Mouse (Mus musculus): Measurements from ENCODE around the gene Nav1. TPM values are rescaled to one million over a fixed set of nuclear protein-coding genes. Genes with fewer than 3 reads are reported as not detected.

Nav1 gene
- polyA plus RNA-seq, 1 experiment from 2014 or later, result 13.6 TPM

DNA sequence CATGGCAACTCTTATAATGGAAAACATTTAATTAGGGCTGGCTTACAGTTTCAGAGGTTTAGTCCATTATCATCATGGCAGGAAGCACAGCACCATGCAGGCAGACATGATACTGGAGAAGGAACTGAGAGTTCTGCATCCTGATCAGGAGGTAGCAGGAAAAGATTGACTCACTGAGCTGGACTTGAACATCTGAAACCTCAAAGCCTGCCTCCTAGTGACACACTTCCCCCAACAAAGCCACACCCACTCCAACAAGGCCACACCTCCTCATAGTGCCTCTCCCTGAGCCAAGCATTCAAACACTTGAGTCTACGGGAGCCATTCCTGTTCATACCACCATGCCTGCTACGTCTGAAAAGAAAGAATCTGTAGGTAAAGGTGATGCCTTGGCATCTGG lies 26.8 kb upstream of the Nav1 start:
- Histone ChIP-seq H3K9me3 (replicated peaks) (no peaks in the 10 kb centered on the region), H3K36me3 (no peaks in the 10 kb centered on the region), H3K9ac (no peak overlapping the region), H3K27me3 (no peaks in the 10 kb centered on the region), H3K4me3 (replicated peaks) (no peak overlapping the region), H3K27ac (replicated peaks) (no peak overlapping the region), H3K4me1 (peaks cover 10% of the 10 kb centered on the region; the same call in 1 of the 2 replicates), H3K4me2 (replicated peaks) (no peak overlapping the region)
- no peak for ATAC-seq (ENCODE audit: insufficient number of reproducible peaks, low FRiP score, low TSS enrichment, low read depth)
- WGBS, result 76% methylated on average over 2 of the region's 2 CpGs

GRCm38 (mm10) chr1:135633478-135633877 lies 26.4 kb upstream of the Nav1 start:
- Histone ChIP-seq H3K9me3 (replicated peaks) (no peaks in the 10 kb centered on the region), H3K4me2 (replicated peaks) (no peak overlapping the region), H3K27ac (replicated peaks) (no peak overlapping the region), H3K4me3 (replicated peaks) (no peak overlapping the region), H3K9ac (no peak overlapping the region), H3K36me3 (no peaks in the 10 kb centered on the region), H3K27me3 (no peaks in the 10 kb centered on the region), H3K4me1 (peaks cover 10% of the 10 kb centered on the region; the same call in 1 of the 2 replicates)
- no peak for ATAC-seq (ENCODE audit: insufficient number of reproducible peaks, low FRiP score, low TSS enrichment, low read depth)
- WGBS, result 84% methylated on average over 4 of the region's 4 CpGs

GRCm38 (mm10) chr1:135632199-135632598 lies 25.1 kb upstream of the Nav1 start:
- Histone ChIP-seq H3K27ac (replicated peaks) (no peak overlapping the region), H3K27me3 (no peaks in the 10 kb centered on the region), H3K4me1 (peaks cover 10% of the 10 kb centered on the region; the same call in 1 of the 2 replicates), H3K9me3 (replicated peaks) (no peaks in the 10 kb centered on the region), H3K9ac (no peak overlapping the region), H3K36me3 (no peaks in the 10 kb centered on the region), H3K4me3 (replicated peaks) (no peak overlapping the region), H3K4me2 (replicated peaks) (no peak overlapping the region)
- no peak for ATAC-seq (ENCODE audit: insufficient number of reproducible peaks, low FRiP score, low TSS enrichment, low read depth)
- 67% methylated on average over 1 of the region's 1 CpGs for WGBS

DNA sequence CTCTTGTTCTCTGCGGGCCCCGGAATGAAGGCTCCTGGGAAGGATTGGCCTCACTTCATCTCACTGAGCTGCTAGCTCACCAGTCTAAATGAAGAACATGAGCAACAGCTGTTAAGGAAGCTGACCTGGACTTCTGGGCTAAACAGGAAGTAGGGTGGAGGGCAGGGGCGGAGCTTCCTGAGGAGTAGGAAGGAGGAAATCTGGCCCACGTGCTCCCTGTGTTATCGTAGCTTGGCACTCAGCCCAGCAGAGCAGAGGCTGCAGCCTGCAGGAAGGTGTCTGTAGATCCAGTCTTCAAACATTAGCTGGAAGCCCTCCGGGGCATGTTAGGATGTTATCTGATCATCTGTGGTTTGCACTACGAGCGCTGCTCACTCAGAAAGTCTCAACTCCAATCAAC lies 24.4 kb upstream of the Nav1 start:
- no peak overlapping the region for H3K27ac ChIP-seq (replicated peaks)
- WGBS, result 39% methylated on average over 8 of the region's 8 CpGs

DNA sequence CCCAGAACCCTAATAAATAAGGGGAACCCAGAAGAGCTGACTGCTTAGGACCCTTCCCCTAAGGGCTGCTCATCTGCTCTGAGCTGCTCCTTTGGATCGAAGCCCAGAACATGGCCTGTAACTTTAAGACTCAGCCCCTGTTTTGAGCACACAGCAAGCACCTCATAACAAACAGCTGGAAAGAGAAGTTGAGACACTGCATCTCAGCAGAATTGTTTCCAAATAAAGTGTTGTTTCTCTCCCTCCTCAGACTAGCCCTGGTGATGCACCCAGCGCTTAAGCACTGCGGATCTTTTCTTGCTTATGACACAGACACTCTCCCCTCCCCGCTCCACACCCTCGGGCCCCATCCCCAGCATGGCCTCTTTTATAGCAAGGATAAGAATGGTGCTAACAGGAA lies 22.8 kb upstream of the Nav1 start:
- no peak for ATAC-seq (ENCODE audit: insufficient number of reproducible peaks, low FRiP score, low TSS enrichment, low read depth)
- Histone ChIP-seq H3K9ac (no peak overlapping the region), H3K4me1 (peaks cover 10% of the 10 kb centered on the region; the same call in 1 of the 2 replicates), H3K27ac (replicated peaks) (no peak overlapping the region), H3K4me2 (replicated peaks) (no peak overlapping the region), H3K9me3 (replicated peaks) (no peaks in the 10 kb centered on the region), H3K27me3 (no peaks in the 10 kb centered on the region), H3K36me3 (no peaks in the 10 kb centered on the region), H3K4me3 (replicated peaks) (no peak overlapping the region)
- WGBS, result 75% methylated on average over 5 of the region's 5 CpGs

More for the DNA sequence above, 24.4 kb upstream of the Nav1 start:
- Histone ChIP-seq H3K36me3 (no peaks in the 10 kb centered on the region), H3K4me3 (replicated peaks) (no peak overlapping the region), H3K9ac (no peak overlapping the region), H3K4me1 (peaks cover 10% of the 10 kb centered on the region; the same call in 1 of the 2 replicates), H3K9me3 (replicated peaks) (no peaks in the 10 kb centered on the region), H3K27me3 (no peaks in the 10 kb centered on the region), H3K4me2 (replicated peaks) (no peak overlapping the region)
- ATAC-seq (ENCODE audit: insufficient number of reproducible peaks, low FRiP score, low TSS enrichment, low read depth), result no peak; the same call in 1 of the 2 replicates

DNA sequence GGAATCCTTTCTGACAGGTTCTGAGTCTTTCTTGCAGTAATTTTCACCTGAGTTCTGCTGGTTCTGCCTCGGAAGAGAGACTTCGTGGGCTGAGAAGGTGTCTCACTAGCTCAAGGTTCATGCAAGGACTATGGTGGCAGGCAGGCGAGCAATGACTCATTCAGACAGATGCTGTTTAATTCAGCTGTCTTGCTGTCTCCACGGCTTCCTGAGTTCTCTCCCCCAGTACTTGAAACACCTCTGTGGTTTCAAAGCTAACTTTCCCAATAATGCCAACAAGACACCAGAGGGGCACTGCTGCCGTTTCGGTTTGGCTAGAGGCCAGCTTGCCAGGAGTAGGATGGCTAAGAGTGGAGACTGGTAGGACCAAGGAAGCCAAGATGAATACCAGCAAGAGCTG lies 19.1 kb upstream of the Nav1 start:
- H3K9ac ChIP-seq, result no peak overlapping the region
- no peak overlapping the region for H3K4me2 ChIP-seq (replicated peaks)
- 74% methylated on average over 6 of the region's 6 CpGs for WGBS
- no peaks in the 10 kb centered on the region for H3K9me3 ChIP-seq (replicated peaks)
- no peaks in the 10 kb centered on the region for H3K36me3 ChIP-seq
- no peak for ATAC-seq (ENCODE audit: insufficient number of reproducible peaks, low FRiP score, low TSS enrichment, low read depth)
- no peak overlapping the region for H3K4me3 ChIP-seq (replicated peaks)
- no peak overlapping the region for H3K27ac ChIP-seq (replicated peaks)
- 0 out of 2 replicates have a peak, but pooled peaks cover under 1% of the 10 kb centered on the region for H3K4me1 ChIP-seq
- no peaks in the 10 kb centered on the region for H3K27me3 ChIP-seq

DNA sequence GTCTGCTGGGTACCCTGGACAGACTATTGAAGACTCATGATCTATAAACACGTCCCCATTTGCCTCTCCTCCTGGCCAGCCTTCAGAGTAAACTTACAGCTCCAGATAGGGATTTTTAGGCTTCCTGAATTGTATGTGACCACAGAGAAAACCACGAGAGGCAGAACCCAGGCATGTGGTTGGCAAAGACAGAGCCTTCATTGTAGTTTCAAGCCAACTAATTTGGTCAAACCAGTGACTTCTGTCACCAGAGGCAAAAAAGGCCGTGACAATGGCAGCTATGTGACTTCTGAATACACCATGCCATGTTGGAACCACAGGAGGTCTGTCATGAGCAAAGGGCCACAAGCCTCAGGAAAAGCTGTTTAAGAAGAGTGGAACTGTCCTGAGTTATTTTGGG lies 18.6 kb upstream of the Nav1 start:
- H3K4me2 ChIP-seq (replicated peaks), result no peak overlapping the region
- H3K9me3 ChIP-seq (replicated peaks), result no peaks in the 10 kb centered on the region
- no peaks in the 10 kb centered on the region for H3K36me3 ChIP-seq
- no peak overlapping the region for H3K4me3 ChIP-seq (replicated peaks)
- H3K27ac ChIP-seq (replicated peaks), result no peak overlapping the region
- no peak for ATAC-seq (ENCODE audit: insufficient number of reproducible peaks, low FRiP score, low TSS enrichment, low read depth)
- 40% methylated on average over 3 of the region's 3 CpGs for WGBS
- H3K9ac ChIP-seq, result no peak overlapping the region
- H3K27me3 ChIP-seq, result no peaks in the 10 kb centered on the region
- H3K4me1 ChIP-seq, result no peaks in the 10 kb centered on the region

DNA sequence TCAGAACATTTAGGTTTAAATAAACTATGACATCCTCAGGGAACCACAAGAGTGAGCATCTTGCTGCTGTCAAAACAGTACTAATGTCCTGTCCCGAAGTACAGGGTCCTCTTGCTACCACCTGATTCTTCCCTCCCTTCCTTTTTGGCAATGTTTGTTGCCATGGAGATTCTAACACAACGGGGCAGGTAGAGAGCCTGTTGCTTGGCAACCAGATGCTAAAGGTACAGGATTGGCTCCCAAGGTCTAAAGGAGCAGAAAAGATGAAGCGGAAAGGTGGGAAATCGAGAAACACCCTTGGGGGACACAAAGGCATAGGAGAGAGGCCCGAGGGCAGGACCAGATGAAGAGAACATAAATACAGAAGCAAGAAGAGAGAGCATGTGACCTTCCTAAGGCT lies 17.6 kb upstream of the Nav1 start:
- 65% methylated on average over 5 of the region's 5 CpGs for WGBS

GRCm38 (mm10) chr1:135623136-135623535 lies 16.0 kb upstream of the Nav1 start:
- 84% methylated on average over 5 of the region's 5 CpGs for WGBS
- Histone ChIP-seq H3K27me3 (no peaks in the 10 kb centered on the region), H3K4me1 (no peaks in the 10 kb centered on the region), H3K27ac (replicated peaks) (no peak overlapping the region), H3K4me3 (replicated peaks) (no peak overlapping the region), H3K9ac (no peak overlapping the region), H3K4me2 (replicated peaks) (no peak overlapping the region), H3K36me3 (no peaks in the 10 kb centered on the region), H3K9me3 (replicated peaks) (no peaks in the 10 kb centered on the region)
- ATAC-seq (ENCODE audit: insufficient number of reproducible peaks, low FRiP score, low TSS enrichment, low read depth), result no peak

More for the DNA sequence above, 17.6 kb upstream of the Nav1 start:
- no peaks in the 10 kb centered on the region for H3K4me1 ChIP-seq
- no peaks in the 10 kb centered on the region for H3K36me3 ChIP-seq
- H3K27me3 ChIP-seq, result no peaks in the 10 kb centered on the region
- H3K9me3 ChIP-seq (replicated peaks), result no peaks in the 10 kb centered on the region
- H3K9ac ChIP-seq, result no peak overlapping the region
- no peak overlapping the region for H3K4me3 ChIP-seq (replicated peaks)
- no peak overlapping the region for H3K4me2 ChIP-seq (replicated peaks)
- H3K27ac ChIP-seq (replicated peaks), result no peak overlapping the region
- ATAC-seq (ENCODE audit: insufficient number of reproducible peaks, low FRiP score, low TSS enrichment, low read depth), result no peak

DNA sequence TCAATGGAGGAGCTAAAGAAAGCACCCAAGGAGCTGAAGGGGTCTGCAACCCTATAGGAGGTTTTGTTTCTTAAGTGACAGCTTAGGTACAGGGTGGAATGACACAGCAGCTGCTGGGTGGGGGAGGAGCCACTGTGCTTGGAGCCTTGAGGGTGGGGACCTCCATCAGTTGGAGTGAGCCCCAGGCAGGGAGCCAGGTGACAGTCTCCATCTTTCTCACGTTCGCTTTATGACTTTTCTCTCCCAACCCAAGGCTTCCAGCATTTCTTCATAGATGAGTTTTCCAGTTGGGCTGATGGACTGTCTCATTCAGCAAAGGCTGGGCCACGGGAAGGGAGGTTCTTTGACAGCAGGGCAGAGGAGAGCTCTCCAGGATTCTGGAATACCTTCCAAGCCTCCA lies 14.2 kb upstream of the Nav1 start:
- Histone ChIP-seq H3K27me3 (no peaks in the 10 kb centered on the region), H3K36me3 (no peaks in the 10 kb centered on the region), H3K27ac (replicated peaks) (no peak overlapping the region), H3K4me2 (replicated peaks) (no peak overlapping the region), H3K9me3 (replicated peaks) (no peaks in the 10 kb centered on the region), H3K4me3 (replicated peaks) (no peak overlapping the region), H3K9ac (no peak overlapping the region), H3K4me1 (peaks cover 1% of the 10 kb centered on the region; the same call in 1 of the 2 replicates)
- WGBS, result 41% methylated on average over 3 of the region's 3 CpGs
- ATAC-seq (ENCODE audit: insufficient number of reproducible peaks, low FRiP score, low TSS enrichment, low read depth), result no peak

DNA sequence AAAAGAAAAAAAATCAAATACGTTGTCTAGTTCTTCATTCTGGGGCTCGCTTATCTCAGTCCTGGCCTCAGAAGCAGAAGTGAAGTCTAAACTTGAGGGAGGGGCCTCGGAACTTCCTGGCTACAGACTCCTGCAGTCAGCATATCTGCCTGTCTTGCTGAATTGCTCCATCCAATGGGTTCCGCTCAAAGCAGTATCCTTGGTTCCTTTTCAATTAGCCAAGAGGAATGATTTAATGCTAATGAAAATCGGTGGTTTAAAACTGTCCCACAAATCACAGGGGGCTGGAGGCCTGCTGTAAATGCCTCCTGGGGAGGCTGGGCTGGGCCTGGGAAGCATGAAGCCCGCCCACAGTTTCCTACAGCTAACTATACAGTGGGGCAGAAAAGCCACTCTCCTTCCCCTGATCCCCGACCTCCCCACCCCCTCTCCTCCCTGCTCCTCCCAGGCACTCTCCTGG lies 12.9 kb upstream of the Nav1 start:
- no peak for ATAC-seq (ENCODE audit: insufficient number of reproducible peaks, low FRiP score, low TSS enrichment, low read depth)

GRCm38 (mm10) chr1:135619130-135619529 lies 12.0 kb upstream of the Nav1 start:
- no peak overlapping the region for H3K9ac ChIP-seq
- no peak overlapping the region for H3K4me3 ChIP-seq (replicated peaks)
- no peaks in the 10 kb centered on the region for H3K27me3 ChIP-seq
- no peaks in the 10 kb centered on the region for H3K36me3 ChIP-seq
- ATAC-seq (ENCODE audit: insufficient number of reproducible peaks, low FRiP score, low TSS enrichment, low read depth), result no peak
- H3K4me2 ChIP-seq (replicated peaks), result no peak overlapping the region
- WGBS, result 37% methylated on average over 7 of the region's 7 CpGs
- H3K9me3 ChIP-seq (replicated peaks), result no peaks in the 10 kb centered on the region
- H3K4me1 ChIP-seq, result peaks cover 9% of the 10 kb centered on the region
- no peak overlapping the region for H3K27ac ChIP-seq (replicated peaks)

More for the DNA sequence above, 12.9 kb upstream of the Nav1 start:
- Histone ChIP-seq H3K4me3 (replicated peaks) (no peak overlapping the region), H3K27me3 (no peaks in the 10 kb centered on the region), H3K27ac (replicated peaks) (no peak overlapping the region), H3K9ac (no peak overlapping the region), H3K4me1 (peaks cover 9% of the 10 kb centered on the region), H3K4me2 (replicated peaks) (no peak overlapping the region), H3K9me3 (replicated peaks) (no peaks in the 10 kb centered on the region), H3K36me3 (no peaks in the 10 kb centered on the region)
- 17% methylated on average over 7 of the region's 7 CpGs for WGBS

Measured in embryonic facial prominence, embryonic 15.5 days (tissue).